Mouse (Mus musculus): ENCODE results near the gene Gm16867.
"Not testable (repeated sequence)": the region's sequence is repeated elsewhere in the genome, so short reads cannot be mapped to it uniquely, and the experiment has no call there.

The Gm16867 gene

GRCm38 (mm10) chr14:69503174-69503573 is at the start of gene Gm16867:
TSS of gene Gm16867 (minus strand) at chr14:69503362.
- DNase-seq (ENCODE audit: low spot score) = not testable (repeated sequence)

GRCm38 (mm10) chr14:69547310-69547709 is 44.1 kb upstream of the Gm16867 start:
- DNase-seq (ENCODE audit: low spot score) = not testable (repeated sequence)

- not testable (repeated sequence) for DNase-seq (ENCODE audit: low spot score)
Measured at GRCm38 (mm10) chr14:69545052-69545451, 41.9 kb upstream of the Gm16867 start.

GRCm38 (mm10) chr14:69544033-69544432 is 40.9 kb upstream of the Gm16867 start:
- DNase-seq (ENCODE audit: low spot score) = not testable (repeated sequence)

- DNase-seq (ENCODE audit: low spot score) = not testable (repeated sequence)
Measured at GRCm38 (mm10) chr14:69542695-69543094, 39.5 kb upstream of the Gm16867 start.

GRCm38 (mm10) chr14:69540113-69540512 is 37.0 kb upstream of the Gm16867 start:
- not testable (repeated sequence) for DNase-seq (ENCODE audit: low spot score)

- DNase-seq (ENCODE audit: low spot score) = not testable (repeated sequence)
Measured at GRCm38 (mm10) chr14:69536539-69536938, 33.4 kb upstream of the Gm16867 start.

- not testable (repeated sequence) for DNase-seq (ENCODE audit: low spot score)
Measured at GRCm38 (mm10) chr14:69526202-69526601, 23.0 kb upstream of the Gm16867 start.

GRCm38 (mm10) chr14:69523001-69523400 is 19.8 kb upstream of the Gm16867 start:
- not testable (repeated sequence) for DNase-seq (ENCODE audit: low spot score)

- DNase-seq (ENCODE audit: low spot score) = not testable (repeated sequence)
Measured at GRCm38 (mm10) chr14:69520810-69521209, 17.6 kb upstream of the Gm16867 start.

GRCm38 (mm10) chr14:69512449-69512848 is 9.3 kb upstream of the Gm16867 start, which contains the start of gene Gm27179:
TSS of gene Gm27179 (minus strand) at chr14:69512549.
- DNase-seq (ENCODE audit: low spot score) = not testable (repeated sequence)

- not testable (repeated sequence) for DNase-seq (ENCODE audit: low spot score)
Measured at GRCm38 (mm10) chr14:69507000-69507399, 3.8 kb upstream of the Gm16867 start.

- not testable (repeated sequence) for DNase-seq (ENCODE audit: low spot score)
Measured at GRCm38 (mm10) chr14:69502440-69503150, 567 bp downstream of the Gm16867 start.

- not testable (repeated sequence) for DNase-seq (ENCODE audit: low spot score)
Measured at GRCm38 (mm10) chr14:69496259-69496658, 6.9 kb downstream of the Gm16867 start.

- not testable (repeated sequence) for DNase-seq (ENCODE audit: low spot score)
Measured at GRCm38 (mm10) chr14:69494946-69495345, 8.2 kb downstream of the Gm16867 start.

GRCm38 (mm10) chr14:69494522-69494921 is 8.6 kb downstream of the Gm16867 start:
- DNase-seq (ENCODE audit: low spot score) = not testable (repeated sequence)

GRCm38 (mm10) chr14:69488001-69488400 is 15.2 kb downstream of the Gm16867 start:
- not testable (repeated sequence) for DNase-seq (ENCODE audit: low spot score)

GRCm38 (mm10) chr14:69485466-69486135 is 17.6 kb downstream of the Gm16867 start:
- not testable (repeated sequence) for DNase-seq (ENCODE audit: low spot score)

- not testable (repeated sequence) for DNase-seq (ENCODE audit: low spot score)
Measured at GRCm38 (mm10) chr14:69473941-69474646, 29.1 kb downstream of the Gm16867 start.

GRCm38 (mm10) chr14:69473322-69473721 is 29.8 kb downstream of the Gm16867 start:
- not testable (repeated sequence) for DNase-seq (ENCODE audit: low spot score)

- not testable (repeated sequence) for DNase-seq (ENCODE audit: low spot score)
Measured at GRCm38 (mm10) chr14:69470122-69470708, 32.9 kb downstream of the Gm16867 start.
